Mouse (Mus musculus): ENCODE data around the gene Snf8.

Gene Snf8

GRCm38 (mm10) chr11:96034596-96035052 lies at the start of gene Snf8:
Snf8 (plus strand) TSS chr11:96034885.
- peak; percentile 87 to 94 for DNase-seq (ENCODE audit: low spot score in 2 of 2)

GRCm38 (mm10) chr11:95987854-95988447 lies 46.7 kb upstream of the Snf8 start:
- DNase-seq (ENCODE audit: low spot score in 2 of 2): no peak

- peak in 1 of 2 experiments; percentile 17 for DNase-seq (ENCODE audit: low spot score in 2 of 2)
Observed at GRCm38 (mm10) chr11:95988533-95988932, 46.2 kb upstream of the Snf8 start.

GRCm38 (mm10) chr11:95989864-95990263 lies 44.8 kb upstream of the Snf8 start:
- no peak for DNase-seq (ENCODE audit: low spot score in 2 of 2)

GRCm38 (mm10) chr11:95990431-95990830 lies 44.3 kb upstream of the Snf8 start:
- no peak for DNase-seq (ENCODE audit: low spot score in 2 of 2)

GRCm38 (mm10) chr11:95990886-95991708 lies 43.6 kb upstream of the Snf8 start:
- peak in 1 of 2 experiments; percentile 29 for DNase-seq (ENCODE audit: low spot score in 2 of 2)

GRCm38 (mm10) chr11:95994151-95994550 lies 40.5 kb upstream of the Snf8 start:
- DNase-seq (ENCODE audit: low spot score in 2 of 2): no peak

- DNase-seq (ENCODE audit: low spot score in 2 of 2): no peak
Observed at GRCm38 (mm10) chr11:96003100-96003900, 31.4 kb upstream of the Snf8 start.

GRCm38 (mm10) chr11:96003969-96004792 lies 30.5 kb upstream of the Snf8 start:
- DNase-seq (ENCODE audit: low spot score in 2 of 2): no peak

- no peak for DNase-seq (ENCODE audit: low spot score in 2 of 2)
Observed at GRCm38 (mm10) chr11:96004793-96005402, 29.8 kb upstream of the Snf8 start.

GRCm38 (mm10) chr11:96005403-96006271 lies 29.0 kb upstream of the Snf8 start, which contains the start of gene Igf2bp1:
Igf2bp1 (minus strand) TSS chr11:96005940.
- DNase-seq (ENCODE audit: low spot score in 2 of 2): no peak

- DNase-seq (ENCODE audit: low spot score in 2 of 2): no peak
Observed at GRCm38 (mm10) chr11:96006367-96006851, 28.3 kb upstream of the Snf8 start.

GRCm38 (mm10) chr11:96006852-96007515 lies 27.7 kb upstream of the Snf8 start:
- no peak for DNase-seq (ENCODE audit: low spot score in 2 of 2)

- DNase-seq (ENCODE audit: low spot score in 2 of 2): no peak
Observed at GRCm38 (mm10) chr11:96007516-96008235, 27.0 kb upstream of the Snf8 start.

- no peak for DNase-seq (ENCODE audit: low spot score in 2 of 2)
Observed at GRCm38 (mm10) chr11:96008827-96009226, 25.9 kb upstream of the Snf8 start.

GRCm38 (mm10) chr11:96011982-96012381 lies 22.7 kb upstream of the Snf8 start:
- DNase-seq (ENCODE audit: low spot score in 2 of 2): no peak

GRCm38 (mm10) chr11:96015421-96015820 lies 19.3 kb upstream of the Snf8 start:
- no peak for DNase-seq (ENCODE audit: low spot score in 2 of 2)

GRCm38 (mm10) chr11:96017941-96018351 lies 16.7 kb upstream of the Snf8 start:
- no peak for DNase-seq (ENCODE audit: low spot score in 2 of 2)

All from frontal cortex, postnatal 10 days (tissue).